Mouse (Mus musculus): ENCODE measurements around the gene Lman1l.

DNA sequence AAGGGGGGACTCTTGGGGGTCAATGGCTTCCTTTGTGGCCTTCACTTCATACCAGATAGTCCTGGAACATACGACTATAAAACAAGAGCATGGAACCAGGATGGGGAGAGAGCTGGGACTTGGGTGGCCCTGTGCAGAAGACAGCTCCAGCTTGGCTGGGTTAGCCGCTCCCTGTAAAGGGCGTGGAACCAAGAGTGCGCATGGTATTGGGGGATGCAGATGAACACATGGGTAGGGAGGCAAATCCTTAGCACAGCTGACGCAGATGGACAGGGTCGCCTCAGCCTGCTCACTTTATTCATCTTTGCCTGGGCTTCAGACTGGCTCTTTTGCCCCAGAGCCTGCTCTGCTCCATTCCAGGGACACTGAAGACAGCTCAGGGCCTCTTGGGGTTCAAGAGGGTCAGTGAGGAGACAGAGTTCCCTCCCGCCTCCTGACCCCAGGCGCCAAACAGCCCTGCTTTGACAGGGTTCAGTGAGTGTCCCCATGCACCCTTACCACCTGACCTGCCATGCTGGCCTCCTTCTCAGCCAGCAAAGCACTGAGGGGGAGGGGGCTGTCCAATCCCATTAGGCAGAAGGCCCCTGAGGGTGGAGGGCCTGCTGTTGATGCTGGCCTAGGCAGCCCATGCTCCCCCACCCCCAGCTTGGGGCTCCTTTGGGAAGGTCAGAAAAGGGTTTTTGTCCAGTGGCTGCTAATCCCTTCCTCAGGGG lies 21.6 kb downstream of the Lman1l start:
- no peak for TF ChIP-seq CTCF (IDR thresholded peaks at IDR 0.05; ENCODE audit: low read depth)
- no peak for TF ChIP-seq EP300 (IDR thresholded peaks at IDR 0.05; ENCODE audit: low read depth)

Measured in liver, postnatal 0 days (tissue).